Mouse (Mus musculus) C2C12 (cell line): ENCODE data around the gene Mks1.
A peak's percentile ranks its signal among the peaks of the same experiment; 100 is the strongest.

ENCODE experiments used
- CTCF ChIP-seq: IDR thresholded peaks from one replicate; pipeline ENCODE4 v1.5.1; 2011; ENCODE audit not compliant: control insufficient read depth, insufficient read depth, insufficient read length
- MAX ChIP-seq: IDR thresholded peaks from one replicate; pipeline ENCODE4 v1.6.1; 2011; ENCODE audit warnings: mild to moderate bottlenecking, control low read depth
- USF1 ChIP-seq: IDR thresholded peaks from one replicate; pipeline ENCODE4 v1.6.1; 2011; ENCODE audit warnings: low read depth, mild to moderate bottlenecking, control low read depth, moderate library complexity

GRCm38 (mm10) chr11:87854550-87854949 lies 1.5 kb downstream of the Mks1 start:
- TF ChIP-seq CTCF = no peak
- peak; percentile 75 for TF ChIP-seq MAX
- TF ChIP-seq USF1 = no peak
